Mouse (Mus musculus) embryonic facial prominence, embryonic 10.5 days (tissue): ENCODE data around the gene Uvrag. TPM values are rescaled to one million over a fixed set of nuclear protein-coding genes. Genes with fewer than 3 reads are reported as not detected.
"Not testable (repeated sequence)": the region's sequence is repeated elsewhere in the genome, so short reads cannot be mapped to it uniquely, and the experiment has no call there.

Experiments
- DNase-seq: peaks from one replicate; pipeline ENCODE4 v3.0.0-alpha.2; 2017; ENCODE audit warnings: low spot score
- H3K27ac ChIP-seq: fragments of 300-500 bp; sonication (generic); replicated peaks from 2 replicates; pipeline ENCODE4 v1.5.1; 2016; ENCODE audit warnings: mild to moderate bottlenecking
- H3K27me3 ChIP-seq: fragments of 300-500 bp; sonication (generic); replicated peaks from 2 replicates; pipeline ENCODE4 v1.6.1; 2016; ENCODE audit warnings: low read depth, mild to moderate bottlenecking; ENCODE audit not compliant: poor library complexity, severe bottlenecking
- H3K36me3 ChIP-seq: fragments of 300-500 bp; sonication (generic); replicated peaks from 2 replicates; pipeline ENCODE4 v1.6.1; 2016; ENCODE audit warnings: mild to moderate bottlenecking, moderate library complexity
- H3K4me1 ChIP-seq: fragments of 300-500 bp; sonication (generic); 2 replicates; pipeline ENCODE4 v1.6.1; 2016
- H3K4me3 ChIP-seq: fragments of 300-500 bp; sonication (generic); 2 replicates; pipeline ENCODE4 v1.5.1; 2016; ENCODE audit warnings: mild to moderate bottlenecking, moderate library complexity
- H3K9me3 ChIP-seq: fragments of 300-500 bp; sonication (generic); 2 replicates; pipeline ENCODE4 v1.6.1; 2016; ENCODE audit warnings: mild to moderate bottlenecking
- WGBS: fragments of 180-500 bp; shearing (Covaris S2); methylation state at CpG from one replicate; pipeline ENCODE4 v1.1.7; 2016; 5-methylcytosine and 5-hydroxymethylcytosine counted together
- polyA plus RNA-seq: library from polyadenylated mRNA; unstranded; fragments of >200 nt; fragmentation: Nextera tagmentation; extraction: Ambion mirVana; gene quantifications from 2 replicates; pipeline ENCODE4 v1.2.1, GENCODE M21; 2016

Uvrag gene
- polyA plus RNA-seq, 1 experiment from 2014 or later = 11.0 TPM

DNA sequence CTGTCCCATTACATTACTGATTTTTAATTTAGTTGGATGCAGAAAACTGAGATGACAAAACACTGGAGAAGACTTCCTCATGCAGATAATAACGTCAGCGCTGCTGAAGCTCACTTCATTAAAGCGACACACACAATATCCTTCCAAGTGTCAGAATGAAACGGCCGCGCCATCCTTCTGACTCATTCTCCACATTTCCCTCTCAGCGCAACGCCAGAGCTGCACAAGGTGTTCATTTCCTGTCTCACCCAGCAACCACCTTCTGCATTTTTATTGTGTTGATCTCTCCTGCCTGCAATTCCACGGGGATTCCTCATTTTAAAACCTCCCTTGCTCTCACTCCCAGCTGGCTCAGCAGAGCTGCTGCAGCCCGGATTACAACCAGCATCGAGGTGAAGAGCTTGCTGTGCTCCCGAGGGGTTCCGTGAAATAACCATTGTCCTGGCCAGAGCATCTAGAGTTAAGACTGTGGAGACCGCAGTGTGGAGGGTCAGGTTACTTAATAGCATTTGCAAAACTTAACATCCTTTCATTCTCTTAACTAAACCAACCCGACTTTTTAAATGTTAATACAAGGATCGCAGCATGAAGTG is 172.8 kb downstream of the Uvrag start:
- WGBS = 15% methylated on average over 16 of the region's 16 CpGs
- no peaks in the 10 kb centered on the region for H3K9me3 ChIP-seq
- H3K4me3 ChIP-seq = peak overlapping the region; percentile 21; the same call in 1 of the 2 replicates
- H3K36me3 ChIP-seq = 0 out of 2 replicates have a peak, but pooled peaks cover 5% of the 10 kb centered on the region
- no peak overlapping the region for H3K27ac ChIP-seq
- peaks cover 17% of the 10 kb centered on the region for H3K27me3 ChIP-seq
- peaks cover 31% of the 10 kb centered on the region for H3K4me1 ChIP-seq
- no peak for DNase-seq

GRCm38 (mm10) chr7:98967672-98968071 is 173.3 kb downstream of the Uvrag start:
- 51% methylated on average over 7 of the region's 7 CpGs for WGBS
- H3K4me3 ChIP-seq = no peak overlapping the region; the same call in 1 of the 2 replicates
- H3K27me3 ChIP-seq = peaks cover 17% of the 10 kb centered on the region
- 0 out of 2 replicates have a peak, but pooled peaks cover 5% of the 10 kb centered on the region for H3K36me3 ChIP-seq
- DNase-seq = no peak
- no peaks in the 10 kb centered on the region for H3K9me3 ChIP-seq
- no peak overlapping the region for H3K27ac ChIP-seq
- H3K4me1 ChIP-seq = peaks cover 33% of the 10 kb centered on the region

DNA sequence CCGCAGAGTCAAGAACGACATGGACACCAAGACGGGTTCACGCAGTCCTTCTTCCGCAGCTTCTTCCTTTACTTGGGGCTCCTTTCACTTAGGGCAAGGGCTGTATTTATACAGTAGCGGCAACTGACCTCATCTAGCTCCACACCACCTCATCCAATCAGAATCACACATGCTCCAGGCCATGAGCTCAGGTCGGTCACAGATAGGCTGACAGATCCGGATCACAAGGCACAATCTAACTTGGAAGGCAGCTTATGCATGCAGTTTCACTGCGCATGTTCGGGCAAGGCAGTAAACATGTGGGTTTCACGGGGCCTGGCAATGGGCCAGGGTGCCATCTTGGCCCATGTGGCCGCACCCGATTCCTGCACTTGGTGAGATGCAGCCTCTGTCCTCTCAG is 177.4 kb downstream of the Uvrag start:
- not testable (repeated sequence) for H3K36me3 ChIP-seq, DNase-seq, H3K27ac ChIP-seq, H3K4me3 ChIP-seq, H3K9me3 ChIP-seq
- Histone ChIP-seq H3K4me1 (peaks cover 35% of the 10 kb centered on the region), H3K27me3 (peaks cover 10% of the 10 kb centered on the region)
- WGBS = 95% methylated on average over 13 of the region's 13 CpGs

DNA sequence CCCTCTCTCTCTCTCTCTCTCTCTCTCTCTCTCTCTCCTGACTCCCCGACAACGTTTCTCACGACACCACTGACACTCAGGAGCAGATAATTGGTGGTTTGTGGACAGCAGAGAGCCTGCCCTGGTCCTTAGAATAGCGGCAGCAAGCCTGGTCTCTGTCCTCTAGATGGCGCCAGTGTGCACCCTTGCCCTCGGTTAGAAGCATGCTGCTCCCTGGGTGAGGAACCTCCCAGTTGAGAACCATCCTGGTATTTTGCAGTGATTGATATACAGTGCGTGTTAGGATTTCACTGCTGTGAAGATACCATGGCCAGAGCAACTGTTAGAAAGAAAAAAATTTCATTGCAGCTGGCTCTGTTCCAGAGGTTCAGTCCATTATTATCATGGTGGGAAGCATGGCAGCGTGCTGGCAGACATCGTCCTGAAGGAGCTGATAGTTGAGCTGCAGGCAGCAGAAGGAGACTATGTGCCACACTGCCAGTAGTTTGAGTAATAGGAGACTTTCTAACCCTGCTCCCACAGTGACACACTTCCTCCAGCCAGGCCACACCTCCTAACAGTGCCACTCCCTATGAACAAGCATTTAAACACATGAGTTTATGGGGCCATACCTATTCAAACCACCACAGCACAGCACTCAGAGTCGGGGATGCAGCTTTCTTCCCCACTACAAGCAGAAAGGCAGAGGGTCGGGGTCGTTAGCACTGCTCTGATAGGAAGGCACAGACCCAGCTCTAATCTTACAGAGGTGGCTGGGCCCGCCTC is 178.2 kb downstream of the Uvrag start:
- no peaks in the 10 kb centered on the region for H3K36me3 ChIP-seq
- peak; percentile 77 for DNase-seq
- peaks cover 8% of the 10 kb centered on the region for H3K27me3 ChIP-seq
- 45% methylated on average over 13 of the region's 13 CpGs for WGBS
- H3K27ac ChIP-seq = no peak overlapping the region
- H3K4me1 ChIP-seq = peaks cover 35% of the 10 kb centered on the region
- H3K4me3 ChIP-seq = no peak overlapping the region
- H3K9me3 ChIP-seq = no peaks in the 10 kb centered on the region

- Histone ChIP-seq H3K9me3 (no peaks in the 10 kb centered on the region), H3K36me3 (no peaks in the 10 kb centered on the region), H3K4me3 (no peak overlapping the region), H3K27me3 (peaks cover 2% of the 10 kb centered on the region; the same call in 1 of the 2 replicates), H3K27ac (no peak overlapping the region), H3K4me1 (peaks cover 35% of the 10 kb centered on the region)
- 88% methylated on average over 11 of the region's 11 CpGs for WGBS
- DNase-seq = no peak
These were observed 178.9 kb downstream of the Uvrag start for GRCm38 (mm10) chr7:98962074-98962473.

- WGBS = 86% methylated on average over 8 of the region's 8 CpGs
- 0 out of 2 replicates have a peak, but pooled peaks cover 5% of the 10 kb centered on the region for H3K27me3 ChIP-seq
- no peak overlapping the region for H3K4me3 ChIP-seq
- H3K27ac ChIP-seq = no peak overlapping the region
- no peaks in the 10 kb centered on the region for H3K36me3 ChIP-seq
- H3K4me1 ChIP-seq = peaks cover 51% of the 10 kb centered on the region
- H3K9me3 ChIP-seq = no peaks in the 10 kb centered on the region
- no peak for DNase-seq
These were observed 180.7 kb downstream of the Uvrag start for GRCm38 (mm10) chr7:98960274-98960673.

- Histone ChIP-seq H3K9me3 (no peaks in the 10 kb centered on the region), H3K27ac (no peak overlapping the region), H3K27me3 (0 out of 2 replicates have a peak, but pooled peaks cover 6% of the 10 kb centered on the region), H3K4me3 (no peak overlapping the region), H3K4me1 (peaks cover 56% of the 10 kb centered on the region), H3K36me3 (no peaks in the 10 kb centered on the region)
- DNase-seq = no peak
- WGBS = 90% methylated on average over 5 of the region's 5 CpGs
These were observed 181.7 kb downstream of the Uvrag start for GRCm38 (mm10) chr7:98959246-98959645.

- Histone ChIP-seq H3K27ac (peak overlapping the region; percentile 67), H3K36me3 (no peaks in the 10 kb centered on the region), H3K4me1 (peaks cover 64% of the 10 kb centered on the region), H3K27me3 (0 out of 2 replicates have a peak, but pooled peaks cover 6% of the 10 kb centered on the region), H3K9me3 (no peaks in the 10 kb centered on the region), H3K4me3 (peak overlapping the region; percentile 15; the same call in 1 of the 2 replicates)
- peak; percentile 71 for DNase-seq
- 11% methylated on average over 11 of the region's 11 CpGs for WGBS
These were observed 182.8 kb downstream of the Uvrag start for GRCm38 (mm10) chr7:98958172-98958571.

DNA sequence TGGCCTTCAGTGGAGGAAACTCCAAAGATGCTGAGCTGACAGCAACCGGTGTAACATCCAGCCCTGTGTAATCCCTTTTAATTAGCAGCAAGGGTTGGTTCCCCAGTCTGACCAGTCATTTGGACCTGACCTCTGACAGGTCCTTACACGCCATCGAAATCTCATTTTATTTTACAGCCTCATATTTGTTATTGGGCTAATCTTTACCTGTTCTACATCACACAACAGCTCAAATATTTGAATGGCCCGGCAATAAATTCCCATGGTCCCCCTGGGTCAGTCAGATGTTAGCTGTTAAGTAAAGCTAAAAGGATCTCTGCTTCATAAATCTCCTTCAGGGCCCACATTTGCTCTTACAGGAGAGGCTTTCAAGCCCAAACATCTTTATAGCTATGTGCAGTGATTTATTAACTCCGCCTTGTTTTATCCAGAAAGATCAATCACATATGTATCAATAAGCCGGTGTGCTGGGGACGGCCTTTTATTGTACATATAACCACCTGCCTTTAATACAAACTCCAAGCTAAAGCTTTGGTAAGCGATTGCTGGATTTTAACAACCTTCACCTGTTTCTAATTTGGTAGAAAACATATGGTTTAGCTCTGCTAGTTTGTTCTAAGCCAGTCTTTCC is 183.7 kb downstream of the Uvrag start:
- Histone ChIP-seq H3K4me1 (peaks cover 55% of the 10 kb centered on the region), H3K27me3 (0 out of 2 replicates have a peak, but pooled peaks cover 6% of the 10 kb centered on the region), H3K9me3 (no peaks in the 10 kb centered on the region), H3K4me3 (no peak overlapping the region), H3K27ac (no peak overlapping the region), H3K36me3 (no peaks in the 10 kb centered on the region)
- DNase-seq = no peak
- WGBS = 53% methylated on average over 8 of the region's 8 CpGs

DNA sequence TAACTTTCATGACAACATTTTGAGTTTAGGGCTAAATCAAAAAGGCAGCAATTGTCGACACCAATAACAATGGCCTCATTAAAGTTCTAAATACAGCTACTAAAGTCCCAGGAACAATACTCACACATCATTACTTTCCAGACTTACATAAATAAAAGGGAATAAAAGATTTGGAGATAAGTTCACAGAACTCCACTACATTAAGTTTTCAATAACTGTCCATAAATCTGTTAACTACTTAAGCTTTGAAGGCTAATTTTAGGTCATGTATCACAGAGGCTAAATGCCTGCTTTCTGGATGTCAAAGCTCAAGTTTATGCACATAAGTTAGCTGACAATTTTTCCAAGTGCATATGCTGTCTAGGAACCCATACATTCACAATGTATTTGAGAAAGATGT is 184.3 kb downstream of the Uvrag start:
- no peak for DNase-seq
- Histone ChIP-seq H3K9me3 (no peaks in the 10 kb centered on the region), H3K27me3 (0 out of 2 replicates have a peak, but pooled peaks cover 6% of the 10 kb centered on the region), H3K4me1 (peaks cover 55% of the 10 kb centered on the region), H3K4me3 (no peak overlapping the region), H3K27ac (no peak overlapping the region), H3K36me3 (no peaks in the 10 kb centered on the region)
- 83% methylated on average over 1 of the region's 1 CpGs for whole genome bisulfite sequencing

DNA sequence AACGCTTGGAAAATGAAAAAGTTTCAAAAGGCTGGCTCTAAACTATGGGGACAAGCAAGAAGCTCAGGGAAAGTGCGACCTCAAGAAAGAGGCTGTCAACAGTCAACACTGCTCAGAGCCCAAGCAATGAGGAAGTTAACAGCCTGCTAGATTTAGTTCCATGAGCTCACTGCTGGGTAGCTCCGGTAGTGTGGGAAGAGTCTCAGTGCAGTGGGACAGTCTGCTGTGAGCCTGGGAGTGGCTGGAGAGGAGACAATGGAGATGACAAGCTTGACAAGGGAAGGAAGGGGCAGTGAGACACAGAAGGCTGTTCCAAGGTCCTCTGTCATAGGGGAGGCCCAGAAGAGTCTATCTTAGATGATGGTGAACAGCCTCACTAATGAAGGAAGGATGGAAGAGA is 187.3 kb downstream of the Uvrag start:
- Histone ChIP-seq H3K36me3 (no peaks in the 10 kb centered on the region), H3K27me3 (0 out of 2 replicates have a peak, but pooled peaks cover 6% of the 10 kb centered on the region), H3K4me1 (peaks cover 54% of the 10 kb centered on the region), H3K27ac (no peak overlapping the region), H3K9me3 (no peaks in the 10 kb centered on the region), H3K4me3 (no peak overlapping the region)
- WGBS = 74% methylated on average over 3 of the region's 3 CpGs
- no peak for DNase-seq

DNA sequence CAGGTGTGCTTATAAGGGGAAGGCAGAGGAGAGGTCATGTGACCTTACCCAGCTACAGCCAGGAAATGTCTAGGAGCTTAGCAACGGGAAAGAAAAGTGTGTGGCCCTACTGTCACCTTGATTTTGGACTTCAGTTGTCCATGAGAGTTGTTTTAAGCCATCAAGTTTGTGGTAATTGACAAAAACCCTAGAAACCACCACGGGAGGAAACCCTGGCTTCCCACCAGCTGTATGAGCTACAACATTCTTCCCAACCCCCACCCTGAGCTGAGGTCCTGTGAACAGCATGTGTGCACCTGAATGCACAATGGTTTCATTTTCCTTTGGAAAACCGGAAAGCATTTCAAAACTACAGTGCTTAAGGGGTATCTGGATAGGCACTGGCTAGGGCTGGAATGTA is 196.0 kb downstream of the Uvrag start:
- no peaks in the 10 kb centered on the region for H3K27me3 ChIP-seq
- no peaks in the 10 kb centered on the region for H3K9me3 ChIP-seq
- no peak for DNase-seq
- WGBS = 74% methylated on average over 3 of the region's 3 CpGs
- no peak overlapping the region for H3K27ac ChIP-seq
- no peaks in the 10 kb centered on the region for H3K36me3 ChIP-seq
- H3K4me3 ChIP-seq = no peak overlapping the region
- H3K4me1 ChIP-seq = peaks cover 27% of the 10 kb centered on the region
